In genomic region chr15:101189981-101190761, GRCm38 (mm10) we compare ENCODE assay signal across 20 mouse cellular contexts. TPM values are rescaled to one million over a fixed set of nuclear protein-coding genes. Genes with fewer than 3 reads are reported as not detected.
DNase-seq lines count a peak whose midpoint lies in the region; ATAC-seq and TF ChIP-seq lines count a peak whose summit lies in the region.
"Had no signal": no experiment of that assay in that cellular context is flagged by ENCODE, and none has a peak within 500 bp of the region (broad histone marks: within the 10 kb centered on the region; RNA-seq: fewer than 3 reads in every experiment).

No protein-coding gene starts in this region.

- 0 out of 2 replicates have a peak, but pooled peaks cover 1% of the 10 kb centered on the region for H3K79me2 ChIP-seq in MEL (ENCODE audit: control insufficient read depth, insufficient read depth, low read length, poor library complexity)

- WGBS in intestine, embryonic 16.5 days = 68% methylated on average over 10 of the region's 10 CpGs
- 69% methylated on average over 10 of the region's 10 CpGs for WGBS in intestine, embryonic 15.5 days
- WGBS in small intestine, adult 2 months = 48% methylated on average over 10 of the region's 10 CpGs

- peak; percentile 26 for DNase-seq in CD4-positive helper T cell, adult 2 months (ENCODE audit: low read depth, low spot score)
- no peak for DNase-seq in MEL (ENCODE audit: low read depth, low spot score)
- no peak for DNase-seq in kidney, adult 18-20 months
- no peak for DNase-seq in adrenal gland, postnatal 36 days
- DNase-seq: adrenal gland, postnatal 14 days; cerebellum, adult 9-10 months; forebrain, postnatal 0 days; kidney, adult 8-10 months; layer of hippocampus, adult 9-11 months; lung, adult 18-20 months; lung, postnatal 36 days; thymus, adult 18-20 months had no signal

- TF ChIP-seq EP300 in MEL (IDR thresholded peaks at IDR 0.05; ENCODE audit: low read depth in 1 of 2, low read length in 2 of 2) = no peak

- ATAC-seq in intestine, embryonic 16.5 days = no peak
- ATAC-seq in intestine, embryonic 15.5 days = no peak
- ATAC-seq: forebrain, postnatal 0 days; midbrain, embryonic 13.5 days had no signal

- H3K9me3 ChIP-seq in intestine, embryonic 16.5 days (ENCODE audit: control insufficient read depth, low read length) = no peaks in the 10 kb centered on the region
- H3K9me3 ChIP-seq in intestine, embryonic 15.5 days = no peaks in the 10 kb centered on the region
- no peaks in the 10 kb centered on the region for H3K9me3 ChIP-seq in MEL (replicated peaks; ENCODE audit: insufficient read depth, low read length)
- H3K9me3 ChIP-seq: embryonic facial prominence, embryonic 13.5 days; hindbrain, embryonic 15.5 days; limb, embryonic 13.5 days; neural tube, embryonic 15.5 days had no signal

- no peaks in the 10 kb centered on the region for H3K27me3 ChIP-seq in intestine, embryonic 16.5 days (replicated peaks; ENCODE audit: control insufficient read depth, insufficient read depth, low read length)
- no peaks in the 10 kb centered on the region for H3K27me3 ChIP-seq in intestine, embryonic 15.5 days (replicated peaks)
- no peaks in the 10 kb centered on the region for H3K27me3 ChIP-seq in MEL (ENCODE audit: control insufficient read depth in 1 of 2, insufficient read depth in 2 of 2, low read length in 2 of 2)
- no peaks in the 10 kb centered on the region for H3K27me3 ChIP-seq in small intestine, adult 2 months (ENCODE audit: control insufficient read depth, insufficient read depth, low read length)
- H3K27me3 ChIP-seq: embryonic facial prominence, embryonic 13.5 days; hindbrain, embryonic 15.5 days; limb, embryonic 13.5 days; midbrain, embryonic 13.5 days; neural tube, embryonic 15.5 days had no signal

- peaks cover 56% of the 10 kb centered on the region for H3K4me1 ChIP-seq in intestine, embryonic 16.5 days (ENCODE audit: control insufficient read depth, insufficient read depth, low read length)
- peaks cover 47% of the 10 kb centered on the region for H3K4me1 ChIP-seq in intestine, embryonic 15.5 days (replicated peaks)
- peaks cover 13 to 35% of the 10 kb centered on the region in 2 experiments for H3K4me1 ChIP-seq in MEL (ENCODE audit: control insufficient read depth in 1 of 2, insufficient read depth in 2 of 2, low read length in 2 of 2)
- peaks cover 20% of the 10 kb centered on the region for H3K4me1 ChIP-seq in small intestine, adult 2 months (ENCODE audit: control insufficient read depth, insufficient read depth, insufficient read length, low read length)

- peak overlapping the region; percentile 14; the same call in 1 of the 2 replicates for H3K9ac ChIP-seq in intestine, embryonic 16.5 days (ENCODE audit: low read depth, low read length)
- no peak overlapping the region for H3K9ac ChIP-seq in intestine, embryonic 15.5 days
- no peak overlapping the region; the same call in 1 of the 2 replicates for H3K9ac ChIP-seq in MEL (ENCODE audit: control insufficient read depth, low read depth, low read length, poor library complexity, severe bottlenecking)
- H3K9ac ChIP-seq: forebrain, postnatal 0 days; hindbrain, embryonic 15.5 days; limb, embryonic 13.5 days; midbrain, embryonic 13.5 days; neural tube, embryonic 15.5 days had no signal

- peaks cover 11% of the 10 kb centered on the region for H3K36me3 ChIP-seq in intestine, embryonic 16.5 days (ENCODE audit: control insufficient read depth, insufficient read depth, low read length)
- H3K36me3 ChIP-seq in intestine, embryonic 15.5 days = peaks cover 4% of the 10 kb centered on the region; the same call in 1 of the 2 replicates
- peaks cover 0 to 29% of the 10 kb centered on the region in 2 experiments; a peak in 3 of 4 replicates for H3K36me3 ChIP-seq in MEL (ENCODE audit: control insufficient read depth in 1 of 2, insufficient read depth in 2 of 2, low read length in 2 of 2)
- peaks cover 22% of the 10 kb centered on the region for H3K36me3 ChIP-seq in small intestine, adult 2 months (ENCODE audit: control insufficient read depth, insufficient read depth, low read length)

- no peak overlapping the region for H3K4me3 ChIP-seq in intestine, embryonic 16.5 days (ENCODE audit: low read length)
- no peak overlapping the region for H3K4me3 ChIP-seq in intestine, embryonic 15.5 days (replicated peaks)
- H3K4me3 ChIP-seq in MEL (ENCODE audit: control insufficient read depth in 1 of 2, insufficient read depth in 1 of 2, low read depth in 2 of 2, low read length in 2 of 2) = no peak overlapping the region
- no peak overlapping the region for H3K4me3 ChIP-seq in small intestine, adult 2 months (ENCODE audit: low read depth, low read length)
- H3K4me3 ChIP-seq: embryonic facial prominence, embryonic 13.5 days; hindbrain, embryonic 15.5 days; limb, embryonic 13.5 days; midbrain, embryonic 13.5 days; neural tube, embryonic 15.5 days had no signal

- TF ChIP-seq CTCF in MEL (IDR thresholded peaks at IDR 0.05 in 2 of 3, conservative IDR thresholded peaks at IDR 0.05 in 1 of 3; ENCODE audit: control insufficient read depth in 1 of 3, insufficient read depth in 1 of 3, low read depth in 2 of 3, low read length in 3 of 3, poor library complexity in 1 of 3, severe bottlenecking in 1 of 3) = no peak
- no peak for TF ChIP-seq CTCF in small intestine, adult 2 months (IDR thresholded peaks at IDR 0.05; ENCODE audit: extremely low read depth, insufficient read length, insufficient replicate concordance, low read depth, low read length)

- H3K27ac ChIP-seq in intestine, embryonic 16.5 days (ENCODE audit: low read length) = no peak overlapping the region
- H3K27ac ChIP-seq in intestine, embryonic 15.5 days = no peak overlapping the region
- H3K27ac ChIP-seq in MEL (ENCODE audit: control insufficient read depth, low read depth, low read length) = peak overlapping the region; percentile 55; the same call in 1 of the 2 replicates
- H3K27ac ChIP-seq in small intestine, adult 2 months (ENCODE audit: insufficient read depth, low read depth, low read length) = peak overlapping the region; percentile 5; the same call in 1 of the 2 replicates
- H3K27ac ChIP-seq: embryonic facial prominence, embryonic 13.5 days; hindbrain, embryonic 15.5 days; limb, embryonic 13.5 days; neural tube, embryonic 15.5 days had no signal

- no peak for TF ChIP-seq POLR2A in MEL (IDR thresholded peaks at IDR 0.05; ENCODE audit: control insufficient read depth in 1 of 2, insufficient read depth in 1 of 2, low read depth in 1 of 2, low read length in 2 of 2, poor library complexity in 1 of 2)
- TF ChIP-seq POLR2A in small intestine, adult 2 months (IDR thresholded peaks at IDR 0.05; ENCODE audit: low read depth, low read length) = no peak

- H3K4me2 ChIP-seq in intestine, embryonic 16.5 days (ENCODE audit: low read depth, low read length) = no peak overlapping the region
- no peak overlapping the region for H3K4me2 ChIP-seq in intestine, embryonic 15.5 days (replicated peaks)
- H3K4me2 ChIP-seq: embryonic facial prominence, embryonic 13.5 days; hindbrain, embryonic 15.5 days; limb, embryonic 13.5 days; midbrain, embryonic 13.5 days; neural tube, embryonic 15.5 days had no signal

- TF ChIP-seq RAD21 in MEL (IDR thresholded peaks at IDR 0.05; ENCODE audit: low read depth, low read length) = no peak

TF ChIP-seq in MEL, 35 proteins besides CTCF, POLR2A, EP300 and RAD21:
- TF ChIP-seq UBTF (IDR thresholded peaks at IDR 0.05; ENCODE audit: borderline replicate concordance, insufficient read depth, low read depth, low read length) = no peak
- 0 out of 2 replicates have a peak, but pooled peaks have one; percentile 33 for TF ChIP-seq SIN3A (IDR thresholded peaks at IDR 0.05; ENCODE audit: low read length)
- TF ChIP-seq ZC3H11A (IDR thresholded peaks at IDR 0.05; ENCODE audit: low read depth, low read length) = no peak

RNA-seq across cellular contexts. Expression of gene Acvr1b, which starts 16.3 kb away (rescaled TPM):
- polyA plus RNA-seq in intestine, embryonic 16.5 days (2015; fragmentation: Nextera tagmentation; extraction: Ambion mirVana) = 10.4 and 11.0 TPM in 2 replicates
- 9.1 and 9.3 TPM in 2 replicates for polyA plus RNA-seq in intestine, embryonic 15.5 days (2015; fragmentation: Nextera tagmentation; extraction: Ambion mirVana)
- total RNA-seq in MEL (2012; rRNA removed) = 9.7 and 10.4 TPM in 2 replicates
- polyA plus RNA-seq in MEL (2012; ENCODE audit: insufficient read depth in 1 of 2, insufficient read length in 2 of 2, low read depth in 1 of 2, low replicate concordance in 2 of 2, missing spikeins in 1 of 2) = 10 to 100 TPM in 1 of 2 experiments, not detected in 1; 13.2 TPM
- polyA plus RNA-seq in small intestine, adult 2 months (2012; rRNA removed) = 21.5 and 46.0 TPM in 2 replicates
- 1 to 10 TPM; 8.5 to 9.3 TPM for total RNA-seq in adrenal gland, postnatal 36 days (2021)

RNA-seq across cellular contexts. Expression of gene Grasp, which starts 33.8 kb away (rescaled TPM):
- polyA plus RNA-seq in intestine, embryonic 16.5 days (2015; fragmentation: Nextera tagmentation; extraction: Ambion mirVana) = 2.3 and 2.8 TPM in 2 replicates
- polyA plus RNA-seq in intestine, embryonic 15.5 days (2015; fragmentation: Nextera tagmentation; extraction: Ambion mirVana) = 3.9 and 4.8 TPM in 2 replicates
- 3.7 and 4.1 TPM in 2 replicates for total RNA-seq in MEL (2012; rRNA removed)
- 1 to 10 TPM in 1 of 2 experiments, not detected in 1; 6.3 TPM for polyA plus RNA-seq in MEL (2012; ENCODE audit: insufficient read depth in 1 of 2, insufficient read length in 2 of 2, low read depth in 1 of 2, low replicate concordance in 2 of 2, missing spikeins in 1 of 2)
- 7.3 and 8.5 TPM in 2 replicates for polyA plus RNA-seq in small intestine, adult 2 months (2012; rRNA removed)
- 10 to 100 TPM; 18.7 to 60.1 TPM for total RNA-seq in adrenal gland, postnatal 36 days (2021)

Comparison
In these comparisons a context has a peak if more than half of its experiments do, and no peak if none do; other contexts are left out.
1. H3K27ac ChIP-seq: peak in MEL (single experiment) and small intestine, adult 2 months (single experiment); none in intestine, embryonic 16.5 days (single experiment) and intestine, embryonic 15.5 days (single experiment).